Mouse (Mus musculus): ENCODE results near the gene Ankrd13b. TPM values are rescaled to one million over a fixed set of nuclear protein-coding genes. Genes with fewer than 3 reads are reported as not detected.

Ankrd13b gene
- total and polyA plus RNA-seq, 3 experiments: 9.2 to 19.4 (median 10.6) TPM

DNA sequence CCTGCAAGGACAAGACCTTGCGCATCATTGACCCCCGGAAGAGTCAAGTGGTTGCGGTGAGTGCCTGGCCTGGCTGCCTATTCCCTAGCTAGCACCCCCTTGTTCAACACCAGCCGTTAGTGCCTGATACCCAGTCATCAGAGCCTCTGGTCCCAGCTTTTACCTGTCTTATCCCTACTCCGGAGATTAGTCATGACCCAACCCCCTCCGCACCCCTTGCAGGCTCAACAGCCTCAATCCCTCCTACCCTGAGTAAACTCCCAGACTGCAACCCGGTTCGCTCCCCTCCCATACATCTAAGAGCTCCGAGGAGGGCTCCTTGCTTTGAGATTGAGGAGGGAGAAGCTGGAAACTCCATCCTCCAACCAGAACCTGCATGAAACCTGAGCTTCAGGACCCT, 22.9 kb downstream of the Ankrd13b start:
- Histone ChIP-seq H3K36me3 (ENCODE audit: control insufficient read depth, insufficient read depth, low read length) (peaks cover 4% of the 10 kb centered on the region; the same call in 1 of the 2 replicates), H3K4me3 (no peak overlapping the region), H3K79me2 (replicated peaks; ENCODE audit: control insufficient read depth, insufficient read depth, low read length) (no peaks in the 10 kb centered on the region), H3K27ac (peak overlapping the region; percentile 48), H3K9ac (ENCODE audit: low read depth, low read length) (no peak overlapping the region), H3K4me1 (ENCODE audit: control insufficient read depth, insufficient read depth, low read length) (peaks cover 16% of the 10 kb centered on the region), H3K27me3 (ENCODE audit: control insufficient read depth, insufficient read depth, low read length) (no peaks in the 10 kb centered on the region)
- DNase-seq: no peak
- intact Hi-C loops (cut with DNase I): loop anchor here (2.0 to 10.0 kb wide), 3 partner anchors 32 to 372 kb away; no protein-coding TSS in a partner anchor
- no peak for TF ChIP-seq POLR2A (IDR thresholded peaks at IDR 0.05; ENCODE audit: insufficient read depth, low read depth, low read length)
- no peak for TF ChIP-seq CTCF (IDR thresholded peaks at IDR 0.05)
- TF ChIP-seq EP300 (IDR thresholded peaks at IDR 0.05; ENCODE audit: insufficient read depth, low read depth, low read length): no peak
- 60% methylated on average over 9 of the region's 9 CpGs for WGBS

DNA sequence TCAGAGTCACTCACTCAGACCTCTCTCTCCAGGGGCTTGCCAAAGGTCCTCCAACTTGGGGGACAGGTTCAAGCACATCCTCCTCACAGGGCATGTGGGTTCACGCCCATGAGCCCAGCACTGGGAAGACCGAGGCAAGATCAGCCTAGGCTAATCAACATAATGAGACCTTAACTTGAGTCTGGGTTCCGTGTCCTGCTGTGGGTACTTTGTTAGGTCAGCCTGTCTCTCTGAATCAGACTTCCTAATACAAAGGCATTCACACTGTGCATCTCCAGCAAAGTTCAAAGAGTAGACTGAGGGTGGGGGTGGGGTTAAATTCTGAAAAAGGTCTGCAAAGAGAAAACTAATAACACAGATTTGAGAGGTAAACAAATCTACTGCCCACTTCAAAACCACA, 24.4 kb downstream of the Ankrd13b start:
- intact Hi-C loops (cut with DNase I): loop anchor here (10.0 kb wide), 1 partner anchor 370 kb away; no protein-coding TSS in a partner anchor
- Histone ChIP-seq H3K27ac (peak overlapping the region; percentile 98), H3K79me2 (replicated peaks; ENCODE audit: control insufficient read depth, insufficient read depth, low read length) (no peaks in the 10 kb centered on the region), H3K9ac (ENCODE audit: low read depth, low read length) (no peak overlapping the region; the same call in 1 of the 2 replicates), H3K4me3 (no peak overlapping the region), H3K36me3 (ENCODE audit: control insufficient read depth, insufficient read depth, low read length) (peaks cover 9% of the 10 kb centered on the region; the same call in 1 of the 2 replicates), H3K4me1 (ENCODE audit: control insufficient read depth, insufficient read depth, low read length) (peaks cover 16% of the 10 kb centered on the region), H3K27me3 (ENCODE audit: control insufficient read depth, insufficient read depth, low read length) (no peaks in the 10 kb centered on the region)
- WGBS: 79% methylated on average over 3 of the region's 3 CpGs
- TF ChIP-seq EP300 (IDR thresholded peaks at IDR 0.05; ENCODE audit: insufficient read depth, low read depth, low read length) (no peak), CTCF (IDR thresholded peaks at IDR 0.05) (no peak), POLR2A (IDR thresholded peaks at IDR 0.05; ENCODE audit: insufficient read depth, low read depth, low read length) (no peak)
- no peak for DNase-seq

DNA sequence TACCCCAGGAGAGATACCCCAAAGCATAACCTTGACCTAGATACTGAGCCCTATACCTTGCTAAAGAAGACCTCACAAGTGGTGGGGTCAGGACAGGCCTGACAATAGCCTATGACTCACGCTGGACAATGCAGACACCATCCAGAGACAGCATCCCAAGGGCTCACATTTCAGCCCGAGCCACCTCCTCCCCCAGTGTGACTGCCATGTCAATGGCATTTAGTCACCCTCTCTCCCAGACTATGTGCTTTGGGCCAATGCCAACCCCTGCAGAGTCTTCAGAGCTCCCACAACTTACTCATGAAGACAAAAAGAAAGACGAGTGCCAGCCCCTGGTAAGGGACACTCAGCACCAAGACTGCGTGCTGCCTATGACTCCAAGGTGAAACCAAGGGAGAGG, 24.8 kb downstream of the Ankrd13b start:
- Histone ChIP-seq H3K27me3 (ENCODE audit: control insufficient read depth, insufficient read depth, low read length) (no peaks in the 10 kb centered on the region), H3K27ac (peak overlapping the region; percentile 98), H3K4me1 (ENCODE audit: control insufficient read depth, insufficient read depth, low read length) (peaks cover 16% of the 10 kb centered on the region), H3K36me3 (ENCODE audit: control insufficient read depth, insufficient read depth, low read length) (peaks cover 9% of the 10 kb centered on the region; the same call in 1 of the 2 replicates), H3K79me2 (replicated peaks; ENCODE audit: control insufficient read depth, insufficient read depth, low read length) (no peaks in the 10 kb centered on the region), H3K4me3 (no peak overlapping the region), H3K9ac (ENCODE audit: low read depth, low read length) (no peak overlapping the region; the same call in 1 of the 2 replicates)
- peak; percentile 51 to 68 for DNase-seq
- 47% methylated on average over 4 of the region's 4 CpGs for WGBS
- TF ChIP-seq CTCF (IDR thresholded peaks at IDR 0.05) (no peak), EP300 (IDR thresholded peaks at IDR 0.05; ENCODE audit: insufficient read depth, low read depth, low read length) (0 out of 2 replicates have a peak, but pooled peaks have one; percentile 18), POLR2A (IDR thresholded peaks at IDR 0.05; ENCODE audit: insufficient read depth, low read depth, low read length) (peak; percentile 39; the same call in 1 of the 2 replicates)
- intact Hi-C loops (cut with DNase I): loop anchor here (5.0 to 10.0 kb wide), 2 partner anchors 247 to 370 kb away; partner anchors contain the start of gene Ssh2

DNA sequence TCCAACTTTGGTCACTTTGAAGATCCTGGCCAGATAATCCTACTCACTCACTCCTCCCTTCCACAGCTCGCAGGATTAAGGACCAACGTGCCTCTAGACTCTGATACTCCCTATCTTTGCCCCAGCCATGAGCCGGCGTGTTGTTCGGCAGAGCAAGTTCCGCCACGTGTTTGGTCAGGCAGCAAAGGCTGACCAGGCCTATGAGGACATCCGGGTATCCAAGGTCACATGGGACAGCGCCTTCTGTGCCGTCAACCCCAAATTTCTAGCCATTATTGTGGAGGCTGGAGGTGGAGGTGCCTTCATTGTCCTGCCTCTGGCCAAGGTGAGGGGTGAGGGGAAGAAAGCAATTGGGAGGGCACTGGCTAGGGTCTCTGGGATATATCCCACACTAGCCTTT, 25.7 kb downstream of the Ankrd13b start:
- no peaks in the 10 kb centered on the region for H3K27me3 ChIP-seq (ENCODE audit: control insufficient read depth, insufficient read depth, low read length)
- peaks cover 9% of the 10 kb centered on the region; the same call in 1 of the 2 replicates for H3K36me3 ChIP-seq (ENCODE audit: control insufficient read depth, insufficient read depth, low read length)
- H3K9ac ChIP-seq (ENCODE audit: low read depth, low read length): peak overlapping the region; percentile 97
- H3K4me3 ChIP-seq: peak overlapping the region; percentile 75; the same call in 1 of the 2 replicates
- intact Hi-C loops (cut with DNase I): loop anchor here (2.0 to 10.0 kb wide), 3 partner anchors 15 to 369 kb away; partner anchors contain the start of gene Ssh2
- 54% methylated on average over 10 of the region's 10 CpGs for WGBS
- H3K27ac ChIP-seq: peak overlapping the region; percentile 98
- peaks cover 16% of the 10 kb centered on the region for H3K4me1 ChIP-seq (ENCODE audit: control insufficient read depth, insufficient read depth, low read length)
- TF ChIP-seq EP300 (IDR thresholded peaks at IDR 0.05; ENCODE audit: insufficient read depth, low read depth, low read length) (no peak), CTCF (IDR thresholded peaks at IDR 0.05) (no peak), POLR2A (IDR thresholded peaks at IDR 0.05; ENCODE audit: insufficient read depth, low read depth, low read length) (no peak)
- no peaks in the 10 kb centered on the region for H3K79me2 ChIP-seq (replicated peaks; ENCODE audit: control insufficient read depth, insufficient read depth, low read length)
- DNase-seq: no peak

DNA sequence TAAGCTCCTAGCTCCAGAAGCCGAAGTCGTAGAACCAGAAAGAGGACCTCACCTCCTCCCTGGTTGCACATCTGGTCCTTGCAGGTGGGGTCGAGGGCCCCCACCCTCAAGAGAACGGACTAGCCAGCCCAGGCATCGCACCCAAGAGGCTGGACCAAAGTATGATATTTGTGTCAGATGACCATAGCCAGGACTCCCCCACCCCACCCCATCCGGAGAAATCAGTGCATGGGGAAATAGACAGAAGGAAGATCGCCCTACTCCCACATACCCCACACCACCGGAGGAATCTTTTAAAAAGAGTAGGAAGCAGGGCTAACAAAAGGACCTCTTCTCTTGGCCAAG, 26.4 kb downstream of the Ankrd13b start:
- H3K9ac ChIP-seq (ENCODE audit: low read depth, low read length): peak overlapping the region; percentile 97
- no peaks in the 10 kb centered on the region for H3K27me3 ChIP-seq (ENCODE audit: control insufficient read depth, insufficient read depth, low read length)
- H3K79me2 ChIP-seq (replicated peaks; ENCODE audit: control insufficient read depth, insufficient read depth, low read length): no peaks in the 10 kb centered on the region
- 14% methylated on average over 8 of the region's 8 CpGs for WGBS
- H3K27ac ChIP-seq: peak overlapping the region; percentile 98
- TF ChIP-seq POLR2A (IDR thresholded peaks at IDR 0.05; ENCODE audit: insufficient read depth, low read depth, low read length) (0 out of 2 replicates have a peak, but pooled peaks have one; percentile 44), CTCF (IDR thresholded peaks at IDR 0.05) (no peak), EP300 (IDR thresholded peaks at IDR 0.05; ENCODE audit: insufficient read depth, low read depth, low read length) (no peak)
- peaks cover 16% of the 10 kb centered on the region for H3K4me1 ChIP-seq (ENCODE audit: control insufficient read depth, insufficient read depth, low read length)
- intact Hi-C loops (cut with DNase I): loop anchor here (2.0 to 10.0 kb wide), 3 partner anchors 14 to 368 kb away; partner anchors contain the start of gene Ssh2
- peaks cover 9% of the 10 kb centered on the region; the same call in 1 of the 2 replicates for H3K36me3 ChIP-seq (ENCODE audit: control insufficient read depth, insufficient read depth, low read length)
- H3K4me3 ChIP-seq: peak overlapping the region; percentile 75
- DNase-seq: no peak
